Mouse (Mus musculus) left cerebral cortex, postnatal 4 days (tissue): ENCODE data around the gene Creb3l4. TPM values are rescaled to one million over a fixed set of nuclear protein-coding genes. Genes with fewer than 3 reads are reported as not detected.

ENCODE experiments used
- DNase-seq: peaks from one replicate; pipeline ENCODE4 v3.0.0-alpha.2; 2022
- intact Hi-C: fragments of 180-260 bp; cut with DNase I; formaldehyde crosslinking; loops from one replicate; pipeline ENCODE4 v1.15.1; 2025
- total RNA-seq, 2 experiments: library from RNA; stranded (reverse); gene quantifications; 2 replicates each; pipeline ENCODE4 v1.2.3; 2021

Gene Creb3l4
- total RNA-seq, 2 experiments from 2014 or later = 0.24 to 0.28 TPM

- intact Hi-C loops = no loop called here
Measured at GRCm38 (mm10) chr3:90245406-90245805, 2.1 kb upstream of the Creb3l4 start.

GRCm38 (mm10) chr3:90241669-90242358 is 1.5 kb downstream of the Creb3l4 start:
- intact Hi-C loops = no loop called here
- DNase-seq = no peak

More at GRCm38 (mm10) chr3:90245406-90245805, 2.1 kb upstream of the Creb3l4 start:
- DNase-seq = no peak

- DNase-seq = no peak
- intact Hi-C loops = no loop called here
Measured at GRCm38 (mm10) chr3:90241251-90241650, 2.1 kb downstream of the Creb3l4 start.

- intact Hi-C loops = no loop called here
- DNase-seq = peak; percentile 93
Measured at GRCm38 (mm10) chr3:90231507-90232333, 11.6 kb downstream of the Creb3l4 start, which contains the start of gene Jtb. Gene Jtb (plus strand): TSS chr3:90231597.

- intact Hi-C loops = no loop called here
- no peak for DNase-seq
Measured at GRCm38 (mm10) chr3:90231075-90231474, 12.2 kb downstream of the Creb3l4 start.

GRCm38 (mm10) chr3:90224331-90224730 is 19.0 kb downstream of the Creb3l4 start:
- intact Hi-C loops = loop anchor here (5.0 kb wide), 1 partner anchor 148 kb away; no protein-coding TSS in a partner anchor
- no peak for DNase-seq

- no peak for DNase-seq
- intact Hi-C loops = loop anchor here (5.0 kb wide), 1 partner anchor 149 kb away; no protein-coding TSS in a partner anchor
Measured at GRCm38 (mm10) chr3:90222941-90223340, 20.4 kb downstream of the Creb3l4 start.

- intact Hi-C loops = loop anchor here (5.0 kb wide), 1 partner anchor 150 kb away; no protein-coding TSS in a partner anchor
- no peak for DNase-seq
Measured at GRCm38 (mm10) chr3:90222455-90222854, 20.9 kb downstream of the Creb3l4 start.

- intact Hi-C loops = loop anchor here (5.0 kb wide), 1 partner anchor 151 kb away; no protein-coding TSS in a partner anchor
Measured at GRCm38 (mm10) chr3:90221123-90221522, 22.2 kb downstream of the Creb3l4 start.

GRCm38 (mm10) chr3:90220531-90220951 is 22.8 kb downstream of the Creb3l4 start:
- intact Hi-C loops = loop anchor here (5.0 kb wide), 1 partner anchor 152 kb away; no protein-coding TSS in a partner anchor
- peak; percentile 76 for DNase-seq

More at GRCm38 (mm10) chr3:90221123-90221522, 22.2 kb downstream of the Creb3l4 start:
- no peak for DNase-seq

- peak; percentile 51 for DNase-seq
- intact Hi-C loops = loop anchor here (5.0 kb wide), 1 partner anchor 152 kb away; no protein-coding TSS in a partner anchor
Measured at GRCm38 (mm10) chr3:90220088-90220487, 23.2 kb downstream of the Creb3l4 start.

GRCm38 (mm10) chr3:90215825-90216380 is 27.4 kb downstream of the Creb3l4 start:
- DNase-seq = no peak
- intact Hi-C loops = no loop called here

GRCm38 (mm10) chr3:90213956-90214684 is 29.2 kb downstream of the Creb3l4 start:
- no peak for DNase-seq
- intact Hi-C loops = no loop called here

GRCm38 (mm10) chr3:90213377-90213866 is 29.9 kb downstream of the Creb3l4 start, which contains the start of the genes Rps27 and Rab13:
Gene Rps27 (minus strand): TSS chr3:90213651.
Gene Rab13 (plus strand): TSS chr3:90213695.
- intact Hi-C loops = no loop called here
- peak; percentile 82 for DNase-seq

GRCm38 (mm10) chr3:90212723-90213122 is 30.6 kb downstream of the Creb3l4 start:
- intact Hi-C loops = no loop called here
- DNase-seq = no peak

GRCm38 (mm10) chr3:90211475-90212398 is 31.6 kb downstream of the Creb3l4 start:
- intact Hi-C loops = no loop called here
- DNase-seq = no peak

GRCm38 (mm10) chr3:90209908-90210566 is 33.3 kb downstream of the Creb3l4 start:
- intact Hi-C loops = no loop called here
- no peak for DNase-seq

GRCm38 (mm10) chr3:90208662-90209061 is 34.6 kb downstream of the Creb3l4 start:
- intact Hi-C loops = no loop called here
- DNase-seq = no peak
